Mouse (Mus musculus) ZHBTc4 (cell line): ENCODE measurements around the gene Rreb1.

Experiments
- DNase-seq: peaks from one replicate; pipeline ENCODE4 v3.0.0-alpha.2; 2011; ENCODE audit warnings: low read depth, low spot score

The Rreb1 gene

DNA sequence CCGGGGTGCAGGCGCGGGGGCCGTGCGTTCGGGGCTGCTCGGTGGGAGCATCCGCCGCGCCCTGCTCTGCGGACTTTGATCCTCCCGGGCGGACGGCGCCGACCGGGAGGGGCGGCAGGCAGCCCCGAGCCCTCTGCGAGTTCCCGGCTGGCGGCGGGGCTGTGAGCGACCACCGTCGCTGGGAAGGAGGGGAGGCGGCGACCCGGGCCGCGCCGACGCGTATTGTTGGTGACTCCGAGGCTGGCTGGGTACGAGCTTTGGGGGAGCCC is 48.7 kb downstream of the Rreb1 start:
- DNase-seq, result no peak

DNA sequence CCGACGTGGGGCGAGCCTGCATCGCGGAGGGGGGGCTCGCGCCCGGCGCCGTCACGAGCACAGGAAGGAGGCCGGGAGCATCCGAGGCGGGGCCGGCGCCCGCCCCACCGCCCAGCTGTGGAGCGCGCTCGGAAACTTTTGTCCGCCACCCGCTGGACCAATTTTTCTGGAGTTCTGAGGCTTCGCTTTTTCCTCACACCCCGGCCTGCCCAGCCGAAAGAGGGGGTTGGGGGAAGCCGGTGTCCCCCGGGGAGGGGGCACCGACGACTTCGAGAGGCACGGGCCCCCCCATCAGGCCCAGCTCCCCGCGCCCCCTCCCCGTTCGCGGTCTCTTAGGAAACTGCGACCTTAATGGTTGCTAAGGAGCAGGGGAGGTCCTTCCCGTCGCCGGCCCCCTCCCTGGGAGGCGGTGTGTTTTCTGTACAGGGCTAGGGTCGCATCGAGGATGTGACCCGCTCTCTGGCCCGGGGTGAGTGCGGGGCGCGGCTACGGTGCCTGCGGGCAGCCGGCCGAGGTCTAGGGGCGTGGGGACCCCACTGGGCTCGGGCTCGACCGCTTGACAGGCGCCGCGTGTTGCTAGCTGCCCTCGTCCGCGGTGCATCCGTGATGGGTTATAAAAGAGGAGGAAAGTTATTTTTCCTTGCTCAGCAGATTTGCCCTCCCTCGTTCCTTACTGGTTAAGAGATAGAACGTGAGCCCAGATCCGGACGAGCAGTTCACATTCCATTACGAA is 49.2 kb downstream of the Rreb1 start:
- DNase-seq, result peak; percentile 64

DNA sequence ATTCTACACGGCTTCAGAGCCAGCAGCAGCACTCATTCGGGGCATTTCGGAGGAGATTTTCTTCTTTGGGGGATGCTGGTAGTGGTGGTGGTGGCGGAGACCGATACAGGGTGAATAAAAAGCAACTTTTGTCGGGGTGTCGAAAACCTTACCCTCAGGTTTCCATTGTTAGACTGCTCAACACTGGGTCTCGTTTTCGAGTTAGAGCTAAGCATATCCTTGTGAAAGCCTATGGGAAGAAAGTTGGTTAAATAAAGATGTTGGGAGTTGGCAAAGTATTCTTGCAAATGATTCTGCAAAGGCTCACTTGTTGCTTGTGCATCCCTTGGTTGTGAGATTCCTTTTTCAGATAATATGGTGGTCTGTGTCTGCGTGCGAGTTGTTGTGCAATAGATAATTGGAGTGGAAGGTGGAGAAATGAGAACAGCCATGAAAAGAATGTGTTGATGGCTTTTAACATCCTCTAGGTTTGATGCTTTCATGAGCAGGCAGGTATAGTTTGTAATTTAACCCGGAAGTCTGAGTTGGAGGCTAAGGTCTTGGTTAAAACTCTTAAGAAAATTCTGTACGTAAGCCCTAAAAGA is 49.9 kb downstream of the Rreb1 start:
- no peak for DNase-seq

DNA sequence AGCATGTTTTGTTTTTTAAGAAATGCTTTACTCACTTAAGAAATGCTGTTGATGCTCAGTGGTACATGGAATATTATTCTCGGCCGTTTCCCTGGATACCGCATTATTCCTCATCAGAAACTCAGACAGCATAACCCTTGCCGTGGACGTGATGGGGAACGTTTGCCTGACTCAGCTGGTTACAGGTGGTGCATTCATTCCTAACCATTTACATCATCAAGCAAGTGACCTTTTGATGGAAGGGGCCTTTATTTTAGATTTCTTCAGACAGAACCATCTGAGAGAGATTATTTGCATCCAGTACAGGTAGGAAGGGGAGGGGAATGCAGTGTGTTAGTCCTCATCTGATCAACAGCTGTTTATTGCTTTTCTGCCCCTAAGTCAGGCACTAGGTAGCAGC is 50.7 kb downstream of the Rreb1 start:
- no peak for DNase-seq

DNA sequence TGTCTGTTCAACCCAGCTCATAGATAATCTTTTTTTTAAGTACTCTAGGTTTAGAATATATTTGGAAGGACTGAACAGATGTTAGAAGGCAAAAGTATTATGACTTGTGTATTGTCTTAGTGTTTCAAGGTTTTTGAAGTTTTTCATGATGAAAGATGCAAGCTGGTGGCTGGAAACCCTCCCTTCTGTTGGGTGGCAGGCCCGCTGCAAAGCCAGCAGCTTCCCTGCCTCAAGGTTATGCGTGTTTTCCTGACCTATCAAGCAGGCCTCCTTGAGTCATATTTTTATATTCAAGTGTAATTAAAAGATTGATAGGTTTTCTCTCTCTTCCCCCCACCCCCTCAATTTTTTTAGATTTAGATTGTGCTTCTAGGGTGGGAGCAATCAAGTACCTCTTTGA is 52.1 kb downstream of the Rreb1 start:
- no peak for DNase-seq

DNA sequence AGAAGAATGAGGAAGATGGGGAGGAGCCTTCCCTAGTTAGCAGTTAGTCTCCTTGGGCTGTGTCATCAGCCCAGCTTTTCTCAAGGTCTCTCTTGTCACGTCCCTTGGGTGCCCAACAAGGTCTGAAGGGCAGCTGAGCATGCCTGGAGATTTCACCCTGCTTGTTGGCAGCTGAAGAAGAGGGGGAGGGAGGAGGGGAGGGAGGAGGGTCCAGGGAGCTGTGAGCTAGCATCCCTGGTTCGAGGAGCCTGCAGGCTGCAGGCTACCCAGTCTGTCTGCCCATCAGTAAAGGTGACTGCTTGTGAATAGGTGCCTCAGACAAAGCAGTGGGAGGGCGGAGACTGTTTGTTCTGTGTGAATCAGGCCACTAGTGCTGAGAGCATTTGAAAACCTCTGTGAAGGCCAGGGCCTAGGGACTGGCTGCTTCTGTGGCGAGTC is 52.7 kb downstream of the Rreb1 start:
- DNase-seq, result peak; percentile 72

DNA sequence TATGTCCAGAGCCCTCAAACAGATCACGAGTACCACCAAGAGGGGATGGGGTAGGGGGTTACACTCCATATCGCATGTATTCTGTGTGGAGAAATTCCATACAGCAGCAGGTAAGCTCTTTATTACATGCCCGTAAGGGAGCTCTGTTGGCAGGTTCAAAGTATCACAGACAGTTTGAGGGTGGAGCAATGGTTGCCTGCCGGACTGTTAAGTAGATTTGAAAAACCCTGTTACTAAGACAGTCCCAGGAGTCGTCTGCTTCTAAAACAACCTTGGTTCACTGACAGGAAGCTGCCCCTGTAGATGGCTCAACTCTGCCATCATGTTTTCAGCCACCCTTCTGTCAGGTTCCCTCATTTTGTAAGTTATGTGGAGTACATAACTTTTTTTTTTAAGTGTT is 54.3 kb downstream of the Rreb1 start:
- no peak for DNase-seq

DNA sequence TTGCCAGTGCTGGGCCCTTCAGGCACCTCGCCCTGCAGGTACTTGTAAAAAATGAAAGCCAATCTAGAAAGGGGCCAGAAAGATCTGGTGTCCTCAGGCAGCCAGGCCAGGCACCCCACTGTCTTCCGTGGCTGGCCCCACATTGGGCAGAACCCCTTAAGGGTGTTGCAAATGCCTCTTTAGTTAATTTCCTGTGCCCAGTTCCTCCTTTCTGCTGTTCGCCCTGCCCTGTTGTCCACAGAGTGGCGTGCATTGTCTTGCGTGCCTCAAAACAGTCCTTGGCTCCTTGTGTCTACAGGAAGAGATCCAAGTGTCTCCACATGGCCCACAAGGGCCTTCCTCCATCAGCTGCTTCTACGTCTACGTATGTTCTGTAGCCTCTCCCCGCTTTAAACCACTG is 55.3 kb downstream of the Rreb1 start:
- no peak for DNase-seq

DNA sequence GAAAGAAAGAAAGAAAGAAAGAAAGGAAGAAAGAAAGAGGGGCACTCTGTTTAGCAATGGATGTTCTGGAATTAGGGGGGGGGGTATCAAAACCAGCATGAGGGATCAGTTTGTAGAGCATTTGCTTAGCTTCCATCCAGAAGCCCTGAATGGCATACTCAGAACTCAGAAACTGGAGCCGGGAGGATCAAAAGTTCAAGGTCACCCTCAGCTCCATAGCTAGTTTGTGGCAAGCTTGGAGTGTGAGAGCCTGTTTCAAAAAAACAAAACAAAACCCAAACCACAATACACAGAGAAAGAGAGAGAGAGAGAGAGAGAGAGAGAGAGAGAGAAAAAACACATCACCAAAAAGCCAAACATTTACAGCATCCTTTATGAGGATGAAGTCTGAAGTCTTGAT is 57.1 kb downstream of the Rreb1 start:
- peak; percentile 28 for DNase-seq

DNA sequence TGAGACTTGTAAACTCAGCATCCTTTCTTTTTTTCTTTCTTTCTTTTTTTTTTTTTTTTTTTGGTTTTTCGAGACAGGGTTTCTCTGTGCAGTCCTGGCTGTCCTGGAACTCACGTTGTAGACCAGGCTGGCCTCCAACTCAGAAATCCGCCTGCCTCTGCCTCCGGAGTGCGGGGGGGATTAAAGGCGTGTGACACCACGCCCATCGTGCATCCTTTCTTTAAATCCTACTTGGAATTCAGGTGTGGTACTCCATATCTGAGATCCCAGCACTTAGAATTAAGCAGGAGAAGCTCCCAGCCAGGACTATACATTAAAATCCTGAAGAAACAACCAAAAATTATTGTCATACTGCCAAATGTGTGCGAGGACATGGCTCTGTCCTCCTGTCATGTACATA is 57.6 kb downstream of the Rreb1 start:
- DNase-seq, result peak; percentile 58

DNA sequence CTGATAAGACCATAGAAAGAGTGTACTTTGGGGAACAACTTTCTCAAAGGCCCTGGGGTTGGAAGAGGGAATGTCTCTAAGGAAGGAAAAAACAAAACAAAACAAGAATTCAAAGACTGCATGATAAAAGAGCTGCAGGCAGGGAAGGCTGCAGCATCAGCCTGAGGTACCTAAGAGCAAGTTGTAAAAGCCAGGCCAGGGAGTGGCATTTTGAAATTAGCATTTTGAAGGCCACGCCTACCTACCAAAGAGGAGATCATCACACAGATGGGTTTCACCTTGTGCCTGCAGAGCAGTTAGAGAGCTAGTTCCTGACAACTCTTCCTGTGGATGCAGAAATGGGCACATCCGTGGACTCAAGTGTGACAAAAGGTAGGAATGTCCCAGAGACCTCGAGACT is 59.2 kb downstream of the Rreb1 start:
- DNase-seq, result peak; percentile 91

DNA sequence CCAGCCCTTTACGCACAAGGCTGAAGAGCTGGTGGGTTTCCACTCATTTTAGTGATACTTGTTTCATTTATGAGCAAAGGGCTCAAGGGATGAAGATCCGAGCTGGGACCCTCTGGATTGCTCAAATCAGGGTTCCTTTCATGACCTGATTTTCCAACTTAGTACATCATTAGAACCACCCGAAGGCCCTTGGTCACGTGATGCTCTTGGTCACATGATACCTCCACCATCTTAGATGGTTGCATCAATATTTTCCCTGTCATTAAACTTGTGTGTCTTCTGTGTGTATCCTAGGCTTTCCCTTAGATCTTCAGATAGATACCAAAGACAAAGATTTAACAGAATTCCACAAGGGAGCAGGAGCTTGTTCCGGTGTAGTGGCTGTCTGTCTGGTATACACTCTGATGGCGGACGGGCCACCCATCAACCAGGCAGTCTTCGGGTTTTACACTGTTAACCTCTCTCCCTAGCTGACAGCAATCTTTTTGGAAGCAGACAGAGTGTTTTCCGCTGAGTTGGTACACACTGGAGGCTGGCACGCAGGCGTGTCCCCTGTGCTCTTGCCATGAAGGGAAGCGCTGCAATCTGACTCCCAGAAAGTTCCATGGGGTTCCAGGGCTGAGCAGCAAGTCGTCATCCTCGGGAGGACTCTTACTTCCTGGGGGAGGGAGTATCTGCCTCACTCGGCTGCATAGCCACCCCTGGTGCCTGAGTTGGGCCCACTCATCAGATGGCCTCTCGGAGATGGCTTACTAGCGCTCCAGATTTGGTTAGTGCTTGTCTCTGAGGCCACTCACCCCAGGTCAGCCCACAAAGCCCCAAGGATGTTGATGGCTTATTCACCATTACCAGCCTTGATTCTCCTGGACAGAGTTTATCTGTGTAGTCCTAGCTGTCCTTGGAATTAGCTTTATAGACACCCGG is 60.3 kb downstream of the Rreb1 start:
- DNase-seq, result peak; percentile 67

DNA sequence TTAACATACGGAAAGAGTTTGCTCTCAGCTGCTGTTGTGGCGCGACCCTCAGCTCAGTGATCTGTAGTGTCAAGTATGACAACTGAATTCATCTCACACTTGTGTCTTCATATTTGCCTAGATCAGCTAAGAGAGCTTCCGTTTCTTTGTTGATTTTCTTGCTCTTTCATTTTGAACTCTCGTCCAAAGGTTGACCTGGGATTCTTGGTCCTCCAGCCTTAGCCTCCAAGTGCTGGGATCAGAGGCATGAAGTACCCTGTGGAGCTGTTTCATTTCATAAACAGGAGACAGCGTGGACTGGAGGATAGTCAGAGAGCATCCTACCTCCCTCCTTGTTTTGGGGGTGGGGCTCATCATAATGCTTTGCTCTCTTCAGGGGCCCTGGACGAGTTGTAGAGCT is 65.0 kb downstream of the Rreb1 start:
- no peak for DNase-seq

DNA sequence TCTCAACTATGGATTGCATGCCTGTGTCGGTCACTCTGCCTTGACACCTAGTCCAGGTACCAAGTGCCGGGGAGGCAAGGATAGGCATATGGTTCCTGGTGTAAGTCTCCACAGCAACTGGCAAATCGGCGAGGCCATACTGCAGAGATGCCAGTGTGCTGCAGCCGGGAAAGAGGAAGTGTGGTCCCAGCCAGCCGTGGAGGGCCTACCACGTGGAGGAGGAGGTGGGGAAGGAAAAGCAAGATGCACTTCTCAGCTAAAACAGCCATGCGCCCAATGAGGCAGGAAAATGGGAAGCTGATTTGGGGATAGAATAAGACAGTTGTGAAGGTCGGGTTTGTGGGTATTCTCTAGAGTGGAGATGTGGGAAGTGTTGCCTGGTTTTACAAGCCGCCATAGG is 65.6 kb downstream of the Rreb1 start:
- DNase-seq, result peak; percentile 61

DNA sequence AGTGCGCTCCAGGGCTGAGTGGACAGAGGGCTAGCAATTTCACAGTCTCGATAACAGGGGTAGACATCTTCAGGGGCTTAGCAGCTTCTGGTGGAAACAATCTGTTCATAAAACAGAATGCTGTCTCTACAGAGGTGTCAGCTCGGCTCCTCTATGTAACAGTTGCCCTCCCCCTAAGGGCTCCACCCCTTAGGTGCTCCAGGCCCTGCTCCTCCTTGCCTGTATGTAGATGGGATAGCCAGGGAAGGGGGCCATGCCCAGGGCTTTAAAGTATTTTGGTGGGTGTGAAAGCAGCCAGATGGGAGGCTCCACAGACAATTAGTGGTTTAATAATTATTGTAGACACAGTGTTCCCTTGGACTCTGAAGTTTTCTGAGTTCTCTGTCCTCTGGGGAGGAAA is 67.0 kb downstream of the Rreb1 start:
- DNase-seq, result no peak

DNA sequence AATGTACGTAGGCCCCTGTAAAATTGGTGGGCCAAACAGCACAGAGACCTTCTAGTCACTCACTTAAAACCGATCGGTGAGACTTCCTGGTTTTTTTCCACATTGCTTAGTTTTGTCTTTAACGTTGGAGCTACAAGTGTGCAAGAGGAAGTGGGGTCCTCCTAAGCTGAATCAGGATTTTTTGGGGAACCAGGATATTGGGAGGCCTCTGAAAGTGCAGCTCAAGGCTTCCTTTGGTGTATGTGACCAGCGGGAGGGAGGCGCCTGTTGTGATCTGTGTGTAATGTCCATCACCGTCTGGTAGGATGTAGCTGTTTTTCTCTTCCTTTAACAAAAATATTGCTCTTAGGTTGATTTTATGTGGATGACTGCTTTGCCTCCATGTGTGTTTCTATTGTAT is 67.4 kb downstream of the Rreb1 start:
- no peak for DNase-seq

DNA sequence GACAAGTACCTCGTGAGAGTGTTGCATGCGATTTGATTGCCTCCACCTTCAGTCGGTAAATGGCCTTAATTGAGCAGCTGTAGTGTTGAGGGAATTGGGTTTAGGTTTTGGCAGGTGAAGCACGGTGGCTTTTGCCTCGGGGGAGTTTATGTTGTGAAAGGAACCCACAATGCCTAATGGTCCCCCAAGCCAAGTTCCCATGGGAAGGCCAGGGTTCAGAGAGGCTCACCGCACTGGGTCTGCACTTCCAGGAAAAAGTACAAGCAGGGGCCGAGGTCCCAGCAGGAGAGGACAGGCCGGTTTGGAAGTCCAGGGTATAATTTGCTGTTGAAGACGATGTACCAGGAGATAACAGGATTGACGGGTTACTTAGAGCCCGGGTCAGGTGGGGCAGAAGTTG is 68.3 kb downstream of the Rreb1 start:
- no peak for DNase-seq

DNA sequence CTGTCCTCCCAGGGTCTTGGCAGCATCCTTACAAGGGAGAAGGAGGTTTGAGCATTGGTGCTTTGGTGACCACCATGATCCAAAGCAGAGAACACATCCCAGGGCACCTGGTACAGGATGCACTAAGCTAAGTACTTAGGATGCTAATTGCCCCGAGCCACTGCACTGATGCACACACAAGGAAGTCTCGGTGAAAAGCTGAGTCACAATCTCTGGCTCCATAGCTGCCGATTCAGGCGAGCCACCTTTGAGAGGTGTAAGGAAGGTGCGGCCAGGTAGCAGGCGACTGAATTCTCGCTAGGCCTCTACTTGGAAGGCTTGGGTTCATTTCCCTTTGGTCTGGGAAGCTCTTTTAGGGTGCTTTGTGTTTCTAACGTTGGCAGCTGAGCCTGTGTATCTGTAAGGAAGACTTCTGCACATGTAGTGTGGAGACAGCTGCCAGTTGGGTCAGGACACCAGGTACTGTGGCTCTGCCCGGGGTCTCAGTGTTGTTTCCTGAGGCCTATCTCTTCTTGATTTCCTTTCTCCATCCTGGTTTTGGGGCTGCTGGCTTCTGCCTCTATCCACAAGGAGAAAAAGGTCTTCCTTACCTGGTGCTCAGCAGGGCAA is 68.9 kb downstream of the Rreb1 start:
- DNase-seq, result peak; percentile 60

DNA sequence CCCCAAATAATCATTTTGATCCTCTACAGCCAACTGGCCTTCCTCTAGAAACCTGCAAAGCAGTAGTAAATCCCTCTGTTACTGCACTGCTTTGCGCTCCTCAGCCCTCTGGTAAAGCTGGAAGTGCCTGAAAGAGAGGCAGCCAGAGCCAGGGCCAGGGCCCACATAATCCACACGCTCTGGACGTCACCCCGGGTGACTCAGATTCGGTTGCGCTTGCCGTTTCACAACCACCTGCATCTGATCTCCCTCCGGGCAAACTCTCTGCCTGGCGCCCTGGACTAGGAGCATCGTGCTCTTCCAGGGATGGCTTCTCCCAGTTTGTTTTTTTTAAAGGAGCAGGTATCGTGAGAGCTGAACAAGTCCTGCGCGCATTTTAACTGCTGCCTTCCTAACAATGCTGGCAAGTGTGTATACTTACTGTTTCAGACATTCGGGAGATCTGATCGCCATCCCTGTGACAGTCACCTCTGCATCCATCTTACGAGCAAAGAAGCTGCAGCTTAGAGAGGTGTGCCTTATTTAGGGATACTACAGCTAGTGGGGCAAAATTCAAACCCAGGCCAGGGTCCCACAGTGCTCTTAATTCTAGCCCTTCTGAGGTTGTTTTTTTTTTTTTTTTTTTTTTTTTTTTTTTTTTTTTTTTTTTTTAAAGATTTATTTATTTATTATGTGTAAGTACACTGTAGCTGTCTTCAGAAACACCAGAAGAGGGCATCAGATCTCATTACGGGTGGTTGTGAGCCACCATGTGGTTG is 69.6 kb downstream of the Rreb1 start:
- no peak for DNase-seq

DNA sequence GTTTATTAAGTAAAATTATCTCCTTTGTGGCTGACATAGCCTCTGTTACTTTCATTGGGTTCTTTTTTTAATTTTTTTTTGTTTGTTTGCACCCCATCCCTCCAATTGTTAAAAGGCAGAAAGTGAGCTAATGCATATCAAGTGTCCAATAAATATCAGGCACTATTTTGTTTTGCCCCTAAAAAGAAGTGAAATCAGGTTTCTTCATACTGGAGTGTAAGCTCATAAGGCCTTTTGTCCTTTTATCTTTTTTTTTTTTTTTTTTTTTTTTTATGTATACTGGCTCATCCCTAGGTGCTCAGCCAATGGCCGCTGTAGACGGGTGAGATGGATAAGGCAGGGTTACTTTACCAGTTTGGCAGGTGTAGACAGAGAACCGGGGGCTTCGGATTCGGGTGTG is 70.2 kb downstream of the Rreb1 start:
- DNase-seq, result no peak

DNA sequence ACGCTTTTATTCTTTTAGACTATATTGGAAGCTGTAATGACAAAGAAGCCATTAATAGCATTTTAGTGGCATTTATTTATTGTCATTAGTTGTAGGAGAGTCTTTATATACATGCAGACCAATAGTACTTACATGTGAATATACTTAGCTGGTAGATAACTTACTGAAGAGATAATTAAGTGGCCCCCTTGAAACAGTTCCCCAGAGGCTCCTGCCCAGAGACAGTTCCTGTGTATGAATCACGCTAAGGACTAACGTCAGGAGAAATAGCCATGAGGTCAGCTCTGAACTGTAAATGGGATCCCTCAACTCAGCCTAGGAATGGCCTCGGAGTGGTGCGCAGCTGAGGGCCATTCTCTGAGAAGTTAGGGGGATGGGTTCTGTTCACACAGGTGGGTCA is 73.4 kb downstream of the Rreb1 start:
- DNase-seq, result no peak

DNA sequence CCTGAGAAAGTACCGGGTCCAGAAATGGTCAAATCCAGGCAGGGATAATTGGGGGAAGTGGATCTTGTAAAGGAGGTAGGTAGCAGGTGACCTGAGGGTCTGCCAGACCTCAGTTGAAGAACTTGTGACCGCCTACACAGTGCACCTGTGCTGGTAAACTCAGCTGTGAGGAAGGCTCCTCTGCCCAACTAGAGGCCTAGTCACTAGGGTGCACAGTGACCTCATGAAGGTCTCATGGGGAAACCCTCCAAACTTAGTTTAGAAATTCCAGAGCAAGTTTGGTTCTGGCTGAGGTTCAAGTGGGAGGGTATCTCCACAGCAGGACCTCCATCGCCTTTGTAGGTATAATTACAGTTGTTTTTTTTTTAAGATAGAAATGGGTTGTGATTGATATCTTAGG is 74.7 kb downstream of the Rreb1 start:
- DNase-seq, result no peak
